Mouse (Mus musculus) frontal cortex, adult (tissue): ENCODE results near the gene 1110008P14Rik.

Source experiments
- ATAC-seq: cut with Nextera tagmentation; 2 replicates; pipeline ENCODE4 v1.9.2; 2017; ENCODE audit warnings: mild to moderate bottlenecking, moderate library complexity, mixed read lengths; ENCODE audit not compliant: low TSS enrichment

The 1110008P14Rik gene

GRCm38 (mm10) chr2:32408429-32409424 lies 27.0 kb upstream of the 1110008P14Rik start:
- no peak for ATAC-seq

GRCm38 (mm10) chr2:32407144-32407824 lies 25.5 kb upstream of the 1110008P14Rik start:
- no peak for ATAC-seq

GRCm38 (mm10) chr2:32404663-32405062 lies 22.9 kb upstream of the 1110008P14Rik start:
- peak; percentile 68 for ATAC-seq

GRCm38 (mm10) chr2:32396695-32397094 lies 15.0 kb upstream of the 1110008P14Rik start:
- no peak for ATAC-seq

GRCm38 (mm10) chr2:32395946-32396621 lies 14.3 kb upstream of the 1110008P14Rik start:
- peak; percentile 93 for ATAC-seq

GRCm38 (mm10) chr2:32395484-32395945 lies 13.8 kb upstream of the 1110008P14Rik start, which contains the start of gene Ptges2:
TSS of gene Ptges2 (plus strand) at chr2:32395896.
- ATAC-seq: peak; percentile 82

- peak; percentile 5; the same call in 1 of the 2 replicates for ATAC-seq
Observed at GRCm38 (mm10) chr2:32394973-32395372, 13.2 kb upstream of the 1110008P14Rik start.

GRCm38 (mm10) chr2:32392063-32392462 lies 10.3 kb upstream of the 1110008P14Rik start:
- no peak for ATAC-seq

GRCm38 (mm10) chr2:32390871-32391270 lies 9.1 kb upstream of the 1110008P14Rik start:
- ATAC-seq: no peak

- no peak for ATAC-seq
Observed at GRCm38 (mm10) chr2:32389157-32389556, 7.4 kb upstream of the 1110008P14Rik start.

GRCm38 (mm10) chr2:32387706-32388490 lies 6.2 kb upstream of the 1110008P14Rik start, which contains the start of gene Lcn2:
TSS of gene Lcn2 (minus strand) at chr2:32388252.
- no peak for ATAC-seq

- ATAC-seq: no peak
Observed at GRCm38 (mm10) chr2:32382689-32383088, 951 bp upstream of the 1110008P14Rik start.

- peak; percentile 8 for ATAC-seq
Observed at GRCm38 (mm10) chr2:32381141-32381774, 480 bp downstream of the 1110008P14Rik start.

GRCm38 (mm10) chr2:32380001-32380500 lies 1.7 kb downstream of the 1110008P14Rik start:
- no peak for ATAC-seq

GRCm38 (mm10) chr2:32376963-32377362 lies 4.8 kb downstream of the 1110008P14Rik start:
- peak; percentile 32 for ATAC-seq

- ATAC-seq: no peak; the same call in 1 of the 2 replicates
Observed at GRCm38 (mm10) chr2:32375317-32375940, 6.3 kb downstream of the 1110008P14Rik start.

GRCm38 (mm10) chr2:32374191-32374590 lies 7.5 kb downstream of the 1110008P14Rik start:
- no peak for ATAC-seq

GRCm38 (mm10) chr2:32367315-32367714 lies 14.4 kb downstream of the 1110008P14Rik start:
- no peak for ATAC-seq

GRCm38 (mm10) chr2:32364121-32364520 lies 17.6 kb downstream of the 1110008P14Rik start:
- ATAC-seq: no peak
